Mouse (Mus musculus) embryonic facial prominence, embryonic 12.5 days (tissue): Measurements from ENCODE around the gene Dnlz. TPM values are rescaled to one million over a fixed set of nuclear protein-coding genes. Genes with fewer than 3 reads are reported as not detected.
"Not testable (repeated sequence)": the region's sequence is repeated elsewhere in the genome, so short reads cannot be mapped to it uniquely, and the experiment has no call there.

Source experiments
- ATAC-seq: fragments of 200-750 bp; cut with Nextera tagmentation; 2 replicates; pipeline ENCODE4 v1.8.0; 2017; ENCODE audit not compliant: insufficient number of reproducible peaks, insufficient read depth, low FRiP score, low TSS enrichment
- H3K27ac ChIP-seq: fragments of 300-500 bp; sonication (generic); 2 replicates; pipeline ENCODE4 v1.5.1; 2016; ENCODE audit warnings: mild to moderate bottlenecking
- H3K27me3 ChIP-seq: fragments of 300-500 bp; sonication (generic); 2 replicates; pipeline ENCODE4 v1.6.1; 2016; ENCODE audit warnings: mild to moderate bottlenecking, moderate library complexity
- H3K36me3 ChIP-seq: fragments of 300-500 bp; sonication (generic); 2 replicates; pipeline ENCODE4 v1.6.1; 2016; ENCODE audit warnings: mild to moderate bottlenecking
- H3K4me1 ChIP-seq: fragments of 300-500 bp; sonication (generic); 2 replicates; pipeline ENCODE4 v1.6.1; 2016
- H3K4me2 ChIP-seq: fragments of 300-500 bp; sonication (generic); replicated peaks from 2 replicates; pipeline ENCODE4 v1.6.1; 2016; ENCODE audit warnings: mild to moderate bottlenecking, moderate library complexity
- H3K4me3 ChIP-seq: fragments of 300-500 bp; sonication (generic); 2 replicates; pipeline ENCODE4 v1.5.1; 2016; ENCODE audit warnings: mild to moderate bottlenecking
- H3K9ac ChIP-seq: fragments of 300-500 bp; sonication (generic); 2 replicates; pipeline ENCODE4 v1.6.1; 2016; ENCODE audit warnings: mild to moderate bottlenecking, moderate library complexity
- H3K9me3 ChIP-seq: fragments of 300-500 bp; sonication (generic); 2 replicates; pipeline ENCODE4 v1.6.1; 2016; ENCODE audit warnings: mild to moderate bottlenecking, moderate library complexity
- WGBS: fragments of 180-500 bp; shearing (Covaris S2); methylation state at CpG from one replicate; pipeline ENCODE4 v1.1.7; 2016; 5-methylcytosine and 5-hydroxymethylcytosine counted together
- polyA plus RNA-seq: library from polyadenylated mRNA; unstranded; fragments of >200 nt; fragmentation: Nextera tagmentation; extraction: Ambion mirVana; gene quantifications from 2 replicates; pipeline ENCODE4 v1.2.1, GENCODE M21; 2016

The Dnlz gene
- 31.8 and 33.1 TPM in 2 replicates for polyA plus RNA-seq

DNA sequence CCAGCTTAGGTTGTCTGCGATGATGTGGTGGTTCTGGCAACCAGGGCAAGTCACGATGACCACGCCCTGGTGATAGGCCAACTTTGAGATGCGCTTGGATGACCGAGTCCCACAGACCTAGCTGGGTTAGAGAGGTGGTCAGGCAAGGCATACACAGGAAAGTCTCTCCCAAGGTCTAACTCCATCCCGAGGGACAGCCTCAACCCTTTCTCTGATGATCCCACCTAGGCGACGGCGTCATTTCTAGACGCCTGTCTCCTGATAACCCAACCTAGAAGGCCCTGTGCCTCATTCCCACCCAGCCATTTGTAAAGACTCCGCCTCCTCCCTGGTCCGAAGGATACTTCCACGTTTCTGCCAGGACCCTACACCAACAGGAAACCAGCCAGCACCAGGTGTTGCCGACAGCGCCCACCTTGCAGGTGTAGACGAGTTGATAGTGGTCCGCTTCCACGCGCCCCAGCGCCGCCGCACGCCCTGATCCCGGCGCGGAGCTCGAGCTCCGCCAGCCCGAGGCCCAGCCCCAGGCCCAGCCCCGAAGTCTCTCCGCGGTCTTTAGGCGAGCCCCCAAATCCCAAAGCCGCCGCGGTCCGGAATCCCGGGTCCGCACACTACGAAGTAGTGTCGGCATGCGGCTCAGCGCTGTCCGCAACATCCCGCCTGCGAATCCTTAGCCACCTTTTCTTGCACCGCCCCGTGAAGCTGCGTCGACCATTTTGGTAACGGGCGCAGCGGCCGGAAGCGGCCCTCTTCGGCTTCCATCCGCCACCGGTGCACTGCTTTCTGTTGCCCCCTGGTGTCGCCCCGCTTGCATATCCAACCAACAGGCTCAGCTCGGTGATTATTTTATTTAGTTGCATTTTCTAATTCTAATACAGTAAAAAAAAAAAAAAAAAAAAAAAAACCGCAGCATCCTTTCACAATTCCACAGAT is at the start of gene Dnlz:
Gene Dnlz, minus strand, starts transcription at position 753 of the 933 bp plus-strand sequence.
- Histone ChIP-seq H3K4me2 (peak within 1 kb of the TSS; percentile 96), H3K27ac (peak within 1 kb of the TSS; percentile 84), H3K9me3 (no peaks in the 10 kb centered on the region), H3K4me1 (peaks cover 21% of the 10 kb centered on the region), H3K36me3 (peaks cover 34% of the 10 kb centered on the region), H3K27me3 (no peaks in the 10 kb centered on the region), H3K4me3 (peak within 1 kb of the TSS; percentile 82), H3K9ac (peak within 1 kb of the TSS; percentile 89)
- ATAC-seq = peak; percentile 32
- WGBS = 2% methylated on average over 62 of the region's 62 CpGs

- Histone ChIP-seq H3K9ac (no peak overlapping the region), H3K4me1 (peaks cover 8% of the 10 kb centered on the region), H3K4me3 (no peak overlapping the region), H3K27me3 (no peaks in the 10 kb centered on the region), H3K4me2 (no peak overlapping the region), H3K9me3 (no peaks in the 10 kb centered on the region), H3K27ac (no peak overlapping the region), H3K36me3 (peaks cover 63% of the 10 kb centered on the region)
- ATAC-seq = no peak
- 91% methylated on average over 4 of the region's 4 CpGs for WGBS
These were observed 49.1 kb upstream of the Dnlz start for GRCm38 (mm10) chr2:26401023-26401422.

GRCm38 (mm10) chr2:26400296-26400695 is 48.4 kb upstream of the Dnlz start:
- H3K4me3 ChIP-seq = no peak overlapping the region
- no peak overlapping the region for H3K9ac ChIP-seq
- no peak overlapping the region for H3K27ac ChIP-seq
- H3K27me3 ChIP-seq = no peaks in the 10 kb centered on the region
- H3K4me2 ChIP-seq = no peak overlapping the region
- ATAC-seq = no peak
- H3K9me3 ChIP-seq = no peaks in the 10 kb centered on the region
- H3K36me3 ChIP-seq = peaks cover 71% of the 10 kb centered on the region
- 82% methylated on average over 5 of the region's 5 CpGs for WGBS
- 0 out of 2 replicates have a peak, but pooled peaks cover 4% of the 10 kb centered on the region for H3K4me1 ChIP-seq

DNA sequence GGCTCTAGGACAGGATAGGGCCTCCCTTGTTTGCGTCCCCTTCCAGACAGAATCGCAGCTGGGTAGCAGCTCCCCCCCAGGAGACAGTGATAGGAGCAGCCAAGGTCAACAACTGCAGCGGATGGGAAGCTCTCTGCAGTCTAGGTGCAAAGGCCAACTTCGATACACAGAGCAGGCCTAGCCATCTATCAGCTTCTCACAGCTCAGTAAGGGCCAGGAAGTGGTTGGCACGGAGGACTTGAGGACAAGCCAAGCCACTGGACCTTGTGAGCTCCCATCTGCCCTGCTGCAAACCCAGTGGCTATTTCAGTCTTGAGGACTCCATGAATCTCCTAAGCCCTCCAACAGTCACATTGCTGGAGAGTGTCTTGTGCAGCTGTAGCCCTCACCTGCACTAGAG is 47.7 kb upstream of the Dnlz start:
- WGBS = 83% methylated on average over 5 of the region's 5 CpGs
- Histone ChIP-seq H3K36me3 (peaks cover 77% of the 10 kb centered on the region), H3K4me2 (no peak overlapping the region), H3K9me3 (no peaks in the 10 kb centered on the region), H3K27ac (no peak overlapping the region), H3K9ac (no peak overlapping the region), H3K27me3 (no peaks in the 10 kb centered on the region), H3K4me1 (0 out of 2 replicates have a peak, but pooled peaks cover 4% of the 10 kb centered on the region), H3K4me3 (no peak overlapping the region)
- no peak for ATAC-seq

- Histone ChIP-seq H3K9ac (no peak overlapping the region), H3K27me3 (no peaks in the 10 kb centered on the region), H3K4me1 (0 out of 2 replicates have a peak, but pooled peaks cover 4% of the 10 kb centered on the region), H3K9me3 (no peaks in the 10 kb centered on the region), H3K4me3 (no peak overlapping the region), H3K27ac (no peak overlapping the region), H3K4me2 (no peak overlapping the region), H3K36me3 (peaks cover 84% of the 10 kb centered on the region)
- 88% methylated on average over 8 of the region's 8 CpGs for whole genome bisulfite sequencing
- no peak for ATAC-seq
These were observed 47.1 kb upstream of the Dnlz start for GRCm38 (mm10) chr2:26398978-26399377.

DNA sequence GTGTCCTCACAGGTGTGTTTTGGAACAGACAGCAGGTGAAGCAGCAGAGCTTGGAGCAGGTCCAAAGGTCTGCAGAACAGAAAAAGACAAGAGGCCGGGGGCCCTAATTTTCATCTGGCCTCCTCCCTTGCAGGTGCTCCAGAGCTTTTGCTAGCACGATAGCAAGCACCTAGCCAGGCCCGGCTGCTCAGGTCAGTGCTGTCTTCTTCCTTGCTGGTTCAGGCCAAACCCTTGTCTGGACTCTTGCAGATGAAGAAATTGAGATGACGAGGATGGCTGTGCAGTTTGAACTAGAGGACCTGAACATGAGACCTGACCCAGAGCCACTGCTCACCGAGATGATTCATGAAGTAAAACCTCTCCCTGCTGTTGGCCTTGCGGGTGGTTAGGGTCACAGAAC is 39.7 kb upstream of the Dnlz start:
- H3K4me3 ChIP-seq = no peak overlapping the region
- no peak for ATAC-seq

GRCm38 (mm10) chr2:26390954-26391353 is 39.0 kb upstream of the Dnlz start:
- Histone ChIP-seq H3K4me2 (no peak overlapping the region), H3K36me3 (peaks cover 73% of the 10 kb centered on the region), H3K9ac (no peak overlapping the region), H3K27ac (no peak overlapping the region), H3K4me3 (no peak overlapping the region), H3K9me3 (no peaks in the 10 kb centered on the region), H3K27me3 (no peaks in the 10 kb centered on the region), H3K4me1 (peaks cover 22% of the 10 kb centered on the region)
- 80% methylated on average over 3 of the region's 3 CpGs for WGBS
- no peak for ATAC-seq

More for the DNA sequence above, 39.7 kb upstream of the Dnlz start:
- Histone ChIP-seq H3K4me1 (peaks cover 22% of the 10 kb centered on the region), H3K36me3 (peaks cover 73% of the 10 kb centered on the region), H3K9ac (no peak overlapping the region), H3K27me3 (no peaks in the 10 kb centered on the region), H3K9me3 (no peaks in the 10 kb centered on the region), H3K27ac (no peak overlapping the region), H3K4me2 (no peak overlapping the region)
- 87% methylated on average over 6 of the region's 6 CpGs for WGBS

DNA sequence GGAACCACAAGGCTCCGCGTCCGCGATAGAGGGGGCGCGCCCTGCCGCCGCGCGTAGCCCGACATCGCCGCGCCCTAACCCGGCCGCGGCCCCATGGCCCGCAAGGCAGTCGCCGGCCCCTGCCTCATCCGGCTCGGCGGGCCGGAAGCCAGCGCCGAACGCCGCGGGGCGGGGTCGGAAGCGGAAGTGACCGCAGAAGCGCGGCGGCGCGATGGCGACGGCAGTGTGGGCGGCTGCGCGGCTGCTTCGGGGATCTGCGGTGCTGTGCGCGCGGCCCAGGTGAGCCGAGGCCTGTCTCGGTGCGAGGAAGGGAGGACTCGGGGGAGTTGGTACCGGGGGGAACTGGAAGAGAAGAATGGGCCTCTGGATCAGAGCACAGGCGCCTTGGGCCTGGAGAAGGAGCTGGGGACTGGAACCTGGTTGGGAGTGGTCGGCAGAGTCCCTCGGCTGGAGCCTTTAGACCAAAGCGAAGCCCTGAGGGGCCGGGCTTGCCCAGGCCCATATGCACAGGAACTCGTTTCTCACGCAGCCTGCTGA is 37.3 kb upstream of the Dnlz start, which contains the start of the genes Entr1 and Pmpca:
Gene Entr1, minus strand, starts transcription at position 163 of the 537 bp plus-strand sequence.
Gene Pmpca, plus strand, starts transcription at position 186 of the 537 bp plus-strand sequence.
- H3K27me3 ChIP-seq = no peaks in the 10 kb centered on the region
- H3K4me2 ChIP-seq = peak within 1 kb of the TSS; percentile 94
- peaks cover 73% of the 10 kb centered on the region for H3K36me3 ChIP-seq
- peak within 1 kb of the TSS; percentile 75 for H3K27ac ChIP-seq
- H3K4me1 ChIP-seq = peaks cover 22% of the 10 kb centered on the region
- peak; percentile 76 for ATAC-seq
- H3K9me3 ChIP-seq = no peaks in the 10 kb centered on the region
- H3K4me3 ChIP-seq = peak within 1 kb of the TSS; percentile 97
- WGBS = under 1% methylated on average over 59 of the region's 60 CpGs
- peak within 1 kb of the TSS; percentile 95 for H3K9ac ChIP-seq

GRCm38 (mm10) chr2:26388682-26389153 is 36.8 kb upstream of the Dnlz start:
- H3K27ac ChIP-seq = peak overlapping the region; percentile 75
- peak overlapping the region; percentile 94 for H3K4me2 ChIP-seq
- peak overlapping the region; percentile 97 for H3K4me3 ChIP-seq
- 2% methylated on average over 44 of the region's 45 CpGs for WGBS
- peaks cover 22% of the 10 kb centered on the region for H3K4me1 ChIP-seq
- no peaks in the 10 kb centered on the region for H3K27me3 ChIP-seq
- H3K36me3 ChIP-seq = peaks cover 74% of the 10 kb centered on the region
- peak; percentile 64 for ATAC-seq
- no peaks in the 10 kb centered on the region for H3K9me3 ChIP-seq
- H3K9ac ChIP-seq = peak overlapping the region; percentile 95

DNA sequence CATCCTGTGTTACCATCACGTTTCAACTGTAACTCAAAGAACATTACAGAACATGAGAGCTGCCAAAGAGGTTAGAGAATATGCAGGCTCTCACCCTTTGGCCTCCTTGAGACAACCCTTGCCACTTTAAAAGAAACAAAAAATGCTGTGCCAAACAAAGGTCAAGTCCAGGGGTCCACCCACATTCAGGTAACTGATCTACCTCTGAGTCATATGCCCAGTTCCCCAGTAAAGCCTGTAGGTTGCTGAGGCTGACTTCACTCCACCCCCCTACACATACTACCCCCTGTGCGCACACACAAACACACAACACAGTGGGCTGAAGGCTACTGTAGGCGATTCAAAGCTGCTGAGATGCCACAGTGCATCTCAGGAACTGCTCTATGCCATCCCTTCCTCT is 35.8 kb upstream of the Dnlz start:
- H3K9me3 ChIP-seq = no peaks in the 10 kb centered on the region
- peaks cover 75% of the 10 kb centered on the region for H3K36me3 ChIP-seq
- peaks cover 22% of the 10 kb centered on the region for H3K4me1 ChIP-seq
- WGBS = 87% methylated on average over 3 of the region's 3 CpGs
- peak overlapping the region; percentile 94 for H3K4me2 ChIP-seq
- peak overlapping the region; percentile 95; the same call in 1 of the 2 replicates for H3K9ac ChIP-seq
- no peak for ATAC-seq
- no peaks in the 10 kb centered on the region for H3K27me3 ChIP-seq
- H3K4me3 ChIP-seq = peak overlapping the region; percentile 97
- no peak overlapping the region for H3K27ac ChIP-seq

DNA sequence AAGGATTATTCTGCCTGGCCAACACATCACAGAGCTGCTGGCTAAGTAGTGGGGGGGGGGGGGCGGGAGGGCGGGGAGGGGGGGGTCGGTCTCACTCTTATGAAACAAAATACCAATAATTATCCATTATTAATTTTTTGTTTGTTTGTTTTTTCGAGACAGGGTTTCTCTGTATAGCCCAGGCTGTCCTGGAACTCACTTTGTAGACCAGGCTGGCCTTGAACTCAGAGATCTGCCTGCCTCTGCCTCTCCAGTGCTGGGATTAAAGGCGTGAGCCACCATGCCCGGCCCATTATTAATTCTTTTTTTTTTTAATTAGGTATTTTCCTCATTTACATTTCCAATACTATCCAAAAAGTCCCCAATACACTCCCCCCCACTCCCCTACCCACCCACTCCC is 29.0 kb upstream of the Dnlz start:
- H3K27me3 ChIP-seq, ATAC-seq, H3K9me3 ChIP-seq, H3K4me1 ChIP-seq: not testable (repeated sequence)
- Histone ChIP-seq H3K9ac (peak overlapping the region; percentile 73), H3K4me3 (peak overlapping the region; percentile 73), H3K4me2 (peak overlapping the region; percentile 88), H3K36me3 (peaks cover 65% of the 10 kb centered on the region), H3K27ac (0 out of 2 replicates have a peak overlapping the region, but pooled peaks have one; percentile 55)
- 31% methylated on average over 6 of the region's 6 CpGs for WGBS
